Mouse (Mus musculus): ENCODE data around the gene Sec23a.
"Not testable (repeated sequence)": the region's sequence is repeated elsewhere in the genome, so short reads cannot be mapped to it uniquely, and the experiment has no call there.

The Sec23a gene

GRCm38 (mm10) chr12:58981178-58981661 lies 30.6 kb downstream of the Sec23a start:
- not testable (repeated sequence) for DNase-seq (ENCODE audit: low spot score)

DNA sequence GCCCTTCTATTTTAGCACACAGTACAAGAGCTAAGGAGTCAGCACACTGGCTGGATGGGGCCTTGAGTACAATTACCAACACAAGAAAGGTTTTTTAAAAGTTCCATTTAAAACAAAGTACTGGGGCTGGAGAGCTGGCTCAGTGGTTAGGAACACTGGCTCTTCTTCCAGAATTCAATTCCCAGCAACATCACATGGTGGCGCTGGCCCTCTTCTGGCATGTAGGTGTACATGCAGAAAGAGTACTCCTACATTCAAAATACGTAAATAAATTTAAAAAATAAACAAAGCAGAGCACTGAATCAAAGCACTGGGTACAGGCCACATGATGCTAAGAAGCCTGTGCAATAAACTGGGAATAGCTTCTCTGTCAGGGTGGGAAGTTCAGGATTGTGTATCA lies 34.9 kb downstream of the Sec23a start:
- DNase-seq (ENCODE audit: low spot score), result no peak

- DNase-seq (ENCODE audit: low spot score), result peak; percentile 22
These were observed 47.2 kb downstream of the Sec23a start for GRCm38 (mm10) chr12:58964583-58964982.

DNA sequence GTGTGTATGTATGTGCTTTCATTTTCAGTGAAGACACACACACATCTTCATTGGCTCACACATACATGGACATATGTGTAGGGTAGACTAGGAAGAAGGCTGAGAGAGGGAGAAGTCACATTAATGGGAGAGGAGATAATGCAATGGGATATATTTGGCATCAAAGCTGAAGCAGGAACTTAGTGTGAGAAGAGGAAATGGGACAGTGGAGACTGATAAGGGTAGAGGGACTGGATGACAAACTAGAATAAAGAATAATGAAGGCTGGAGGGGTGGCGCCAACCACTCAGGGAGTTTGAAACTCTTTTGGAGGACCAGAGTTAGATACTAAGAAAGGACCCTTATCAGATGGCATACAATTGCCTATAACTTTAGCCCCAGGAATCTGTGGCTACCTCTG lies 51.0 kb downstream of the Sec23a start:
- no peak for DNase-seq (ENCODE audit: low spot score)

- no peak for DNase-seq (ENCODE audit: low spot score)
These were observed 55.2 kb downstream of the Sec23a start for GRCm38 (mm10) chr12:58956624-58957023.

- DNase-seq (ENCODE audit: low spot score), result no peak
These were observed 55.7 kb downstream of the Sec23a start for GRCm38 (mm10) chr12:58956162-58956561.

DNA sequence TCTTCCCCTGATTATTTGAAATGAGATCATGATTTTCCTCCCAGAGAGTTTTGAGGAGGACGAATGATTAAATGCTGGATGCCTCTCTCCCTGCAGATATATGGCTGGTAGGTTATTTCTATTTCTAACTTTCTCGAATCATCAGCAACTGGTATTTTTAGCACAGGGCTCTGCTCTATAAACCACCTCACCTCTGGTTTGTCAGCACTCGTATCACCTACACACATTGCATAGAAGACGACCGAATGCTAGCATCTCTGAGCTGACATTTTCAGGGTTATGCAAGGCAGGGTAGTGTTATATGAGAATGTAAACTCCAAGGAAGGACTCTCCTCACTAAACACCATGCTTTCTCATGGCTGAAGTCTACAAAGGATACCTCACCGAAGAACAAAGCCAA lies 63.9 kb downstream of the Sec23a start:
- DNase-seq (ENCODE audit: low spot score), result no peak

GRCm38 (mm10) chr12:58947231-58947630 lies 64.6 kb downstream of the Sec23a start:
- peak; percentile 58 for DNase-seq (ENCODE audit: low spot score)

GRCm38 (mm10) chr12:58942544-58942943 lies 69.3 kb downstream of the Sec23a start:
- no peak for DNase-seq (ENCODE audit: low spot score)

DNA sequence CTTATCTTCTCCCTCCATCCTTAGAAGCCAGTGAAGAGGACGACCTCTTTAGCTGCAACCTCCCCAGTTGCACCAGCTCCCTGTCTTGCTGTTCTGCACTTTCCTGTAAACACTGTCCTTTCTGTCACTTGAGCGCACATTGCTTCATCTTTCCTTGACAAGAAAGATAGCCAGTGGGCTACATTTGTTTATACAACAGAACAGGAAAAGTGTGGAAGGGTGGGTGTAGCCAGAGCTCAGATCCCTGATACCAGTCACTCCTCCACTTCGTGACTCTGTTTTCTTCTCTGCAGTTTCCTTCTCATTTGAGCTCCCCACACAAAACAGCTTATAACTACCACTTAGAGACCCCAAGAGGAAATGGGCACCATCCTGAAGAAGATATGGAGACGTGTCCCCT lies 77.2 kb downstream of the Sec23a start:
- no peak for DNase-seq (ENCODE audit: low spot score)

DNA sequence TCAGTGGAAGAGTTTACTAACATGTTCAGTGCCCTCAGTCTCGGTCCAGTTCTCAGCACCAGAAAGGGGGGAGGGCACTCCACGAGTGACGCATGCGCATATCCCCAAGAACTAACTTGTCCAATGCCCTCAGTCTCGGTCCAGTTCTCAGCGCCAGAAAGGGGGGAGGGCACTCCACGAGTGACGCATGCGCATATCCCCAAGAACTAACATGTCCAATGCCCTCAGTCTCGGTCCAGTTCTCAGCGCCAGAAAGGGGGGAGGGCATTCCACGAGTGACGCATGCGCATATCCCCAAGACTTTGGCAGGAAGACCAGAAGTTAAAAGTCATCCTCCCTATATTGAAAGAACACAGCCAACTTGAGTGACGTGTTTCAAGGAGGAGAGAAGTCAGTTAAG lies 86.8 kb downstream of the Sec23a start:
- DNase-seq (ENCODE audit: low spot score), result no peak

DNA sequence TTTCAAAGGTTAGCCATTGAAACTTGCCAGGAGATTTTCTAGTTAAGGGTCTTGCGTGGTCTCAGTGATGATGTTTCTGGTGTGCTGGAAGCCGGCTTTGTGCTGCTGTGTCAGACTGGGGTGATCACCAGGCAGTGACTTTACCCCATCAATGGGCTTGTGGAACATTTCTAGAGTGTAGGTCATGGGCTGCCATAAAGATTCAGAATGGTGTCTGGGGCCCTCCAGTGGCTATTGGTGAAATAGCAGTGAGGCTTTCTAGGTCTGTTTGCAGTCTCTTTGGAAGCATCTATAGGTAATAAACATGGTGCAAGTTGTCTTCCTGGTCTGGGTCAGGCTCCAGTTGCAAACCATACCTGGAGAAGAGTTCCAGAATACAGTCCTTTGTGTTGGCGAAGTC lies 87.8 kb downstream of the Sec23a start:
- DNase-seq (ENCODE audit: low spot score), result peak; percentile 40

GRCm38 (mm10) chr12:58920775-58921174 lies 91.0 kb downstream of the Sec23a start:
- no peak for DNase-seq (ENCODE audit: low spot score)

GRCm38 (mm10) chr12:58919516-58919915 lies 92.3 kb downstream of the Sec23a start:
- DNase-seq (ENCODE audit: low spot score), result no peak

GRCm38 (mm10) chr12:58909826-58910225 lies 102.0 kb downstream of the Sec23a start:
- no peak for DNase-seq (ENCODE audit: low spot score)
